Mouse (Mus musculus) embryonic facial prominence, embryonic 13.5 days (tissue): Measurements from ENCODE around the gene Wdr89. TPM values are rescaled to one million over a fixed set of nuclear protein-coding genes. Genes with fewer than 3 reads are reported as not detected.

Experiments used
- ATAC-seq: fragments of 200-750 bp; cut with Nextera tagmentation; 2 replicates; pipeline ENCODE4 v1.8.0; 2017; ENCODE audit warnings: low read depth; ENCODE audit not compliant: insufficient number of reproducible peaks, insufficient read depth, low FRiP score, low TSS enrichment
- H3K27ac ChIP-seq: fragments of 300-500 bp; sonication (generic); 2 replicates; pipeline ENCODE4 v1.5.1; 2015; ENCODE audit warnings: moderate library complexity, mild to moderate bottlenecking, inconsistent platforms
- H3K27me3 ChIP-seq: fragments of 300-500 bp; sonication (generic); 2 replicates; pipeline ENCODE4 v1.6.1; 2015; ENCODE audit warnings: mild to moderate bottlenecking, inconsistent platforms
- H3K36me3 ChIP-seq: fragments of 300-500 bp; sonication (generic); 2 replicates; pipeline ENCODE4 v1.6.1; 2015; ENCODE audit warnings: mild to moderate bottlenecking, inconsistent platforms
- H3K4me1 ChIP-seq: fragments of 300-500 bp; sonication (generic); 2 replicates; pipeline ENCODE4 v1.6.1; 2015; ENCODE audit warnings: inconsistent platforms
- H3K4me2 ChIP-seq: fragments of 300-500 bp; sonication (generic); 2 replicates; pipeline ENCODE4 v1.6.1; 2015; ENCODE audit warnings: moderate library complexity, mild to moderate bottlenecking, inconsistent platforms
- H3K4me3 ChIP-seq: fragments of 300-500 bp; sonication (generic); 2 replicates; pipeline ENCODE4 v1.5.1; 2015; ENCODE audit warnings: mild to moderate bottlenecking, inconsistent platforms
- H3K9ac ChIP-seq: fragments of 300-500 bp; sonication (generic); 2 replicates; pipeline ENCODE4 v1.6.1; 2015; ENCODE audit warnings: mild to moderate bottlenecking, inconsistent platforms
- H3K9me3 ChIP-seq: fragments of 300-500 bp; sonication (generic); 2 replicates; pipeline ENCODE4 v1.6.1; 2016; ENCODE audit warnings: inconsistent platforms
- WGBS: fragments of 180-500 bp; shearing (Covaris S2); methylation state at CpG from one replicate; pipeline ENCODE4 v1.1.7; 2015; ENCODE audit warnings: mixed read lengths; 5-methylcytosine and 5-hydroxymethylcytosine counted together
- polyA plus RNA-seq: library from polyadenylated mRNA; unstranded; fragments of >200 nt; fragmentation: Nextera tagmentation; extraction: Ambion mirVana; gene quantifications from 2 replicates; pipeline ENCODE4 v1.2.1, GENCODE M21; 2015

Wdr89 gene
- polyA plus RNA-seq, 1 experiment from 2014 or later: 13.7 TPM

- Histone ChIP-seq H3K4me3 (no peak overlapping the region; the same call in 1 of the 2 replicates), H3K9me3 (no peaks in the 10 kb centered on the region), H3K36me3 (no peaks in the 10 kb centered on the region), H3K27me3 (no peaks in the 10 kb centered on the region), H3K27ac (peak overlapping the region; percentile 23; the same call in 1 of the 2 replicates), H3K4me2 (peak overlapping the region; percentile 26; the same call in 1 of the 2 replicates), H3K9ac (0 out of 2 replicates have a peak overlapping the region, but pooled peaks have one; percentile 8), H3K4me1 (peaks cover 4% of the 10 kb centered on the region)
- 53% methylated on average over 4 of the region's 4 CpGs for WGBS
- ATAC-seq: no peak
Observed at GRCm38 (mm10) chr12:75598988-75599387, 70.3 kb downstream of the Wdr89 start.

DNA sequence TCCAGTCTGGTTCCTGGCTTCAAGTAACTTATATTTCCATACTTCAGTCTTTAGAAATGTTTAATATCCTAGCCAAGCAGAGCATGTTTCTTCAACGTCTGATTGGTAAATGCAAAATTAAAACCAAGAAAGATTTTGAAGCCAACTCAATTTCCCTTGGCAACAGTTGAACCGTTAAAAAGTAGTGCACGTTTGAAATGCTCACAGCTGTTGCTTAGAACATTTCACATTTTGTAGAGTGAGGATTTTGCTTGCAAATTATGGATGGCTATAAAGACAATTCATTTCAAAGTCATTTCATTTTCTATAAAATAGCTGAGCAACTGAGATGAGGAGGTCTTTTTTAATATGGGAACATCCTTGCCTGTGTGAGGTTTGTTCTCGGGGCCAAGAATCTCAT is 71.6 kb downstream of the Wdr89 start:
- 81% methylated on average over 4 of the region's 4 CpGs for WGBS
- H3K36me3 ChIP-seq: peaks cover 5% of the 10 kb centered on the region
- no peak for ATAC-seq
- peaks cover 8% of the 10 kb centered on the region for H3K4me1 ChIP-seq
- no peaks in the 10 kb centered on the region for H3K27me3 ChIP-seq
- no peaks in the 10 kb centered on the region for H3K9me3 ChIP-seq
- H3K27ac ChIP-seq: no peak overlapping the region
- H3K9ac ChIP-seq: no peak overlapping the region
- no peak overlapping the region for H3K4me3 ChIP-seq
- no peak overlapping the region for H3K4me2 ChIP-seq

DNA sequence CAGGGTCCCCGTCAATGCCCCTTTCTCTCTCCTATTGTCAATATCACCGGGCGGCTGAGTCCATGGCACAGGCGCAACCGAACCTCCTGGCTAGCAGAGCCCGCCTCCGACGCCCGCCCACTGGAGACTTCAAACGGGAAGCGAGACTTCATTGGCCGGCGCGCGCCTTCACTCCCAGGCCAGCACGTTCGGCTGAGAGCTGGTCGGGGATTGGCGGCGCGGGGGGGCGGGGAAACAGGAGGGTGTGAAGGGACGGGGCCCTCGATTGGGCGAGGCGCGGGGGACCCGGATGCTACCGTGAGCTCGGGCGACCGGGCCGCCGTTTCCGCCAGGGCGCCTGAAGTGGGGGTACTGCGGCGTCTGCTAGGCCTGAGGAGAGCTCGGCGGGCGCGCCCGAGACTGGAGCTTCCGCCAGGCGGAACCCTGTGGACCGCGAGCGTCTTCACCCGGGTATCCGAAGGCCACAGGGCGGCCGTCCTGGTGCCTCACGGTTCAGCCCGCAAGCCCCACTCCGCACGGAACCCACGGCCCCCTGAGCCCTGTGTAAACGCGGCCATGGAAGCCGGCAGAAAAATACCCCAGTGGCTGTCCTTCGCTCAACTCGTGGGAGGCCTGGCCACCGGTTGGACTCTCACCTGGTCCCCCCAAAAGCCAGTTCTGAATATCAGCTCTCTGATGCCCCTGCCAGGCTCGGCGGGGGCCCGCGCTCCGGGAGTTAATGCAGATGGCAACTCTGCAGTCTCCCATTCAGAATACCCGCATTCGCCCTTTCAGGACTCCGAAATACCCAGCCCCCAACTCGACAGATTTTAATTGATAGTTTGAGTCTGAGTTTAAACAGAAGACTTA is 73.0 kb downstream of the Wdr89 start, which contains the start of gene Ppp2r5e:
Ppp2r5e (minus strand) TSS at position 92 of the 849 bp plus-strand sequence.
- peak; percentile 100 for ATAC-seq
- H3K4me3 ChIP-seq: peak within 1 kb of the TSS; percentile 100
- peaks cover 12% of the 10 kb centered on the region for H3K36me3 ChIP-seq
- peak within 1 kb of the TSS; percentile 98 for H3K9ac ChIP-seq
- peaks cover 8% of the 10 kb centered on the region for H3K4me1 ChIP-seq
- H3K27me3 ChIP-seq: no peaks in the 10 kb centered on the region
- no peaks in the 10 kb centered on the region for H3K9me3 ChIP-seq
- WGBS: under 1% methylated on average over 72 of the region's 72 CpGs
- peak within 1 kb of the TSS; percentile 96 for H3K27ac ChIP-seq
- H3K4me2 ChIP-seq: peak within 1 kb of the TSS; percentile 85

- peaks cover 8% of the 10 kb centered on the region for H3K4me1 ChIP-seq
- no peaks in the 10 kb centered on the region for H3K27me3 ChIP-seq
- ATAC-seq: 0 out of 2 replicates have a peak, but pooled peaks have one; percentile 5
- peak overlapping the region; percentile 85 for H3K4me2 ChIP-seq
- peaks cover 18% of the 10 kb centered on the region for H3K36me3 ChIP-seq
- under 1% methylated on average over 60 of the region's 97 CpGs for WGBS
- peak overlapping the region; percentile 98 for H3K9ac ChIP-seq
- peak overlapping the region; percentile 96 for H3K27ac ChIP-seq
- H3K9me3 ChIP-seq: no peaks in the 10 kb centered on the region
- H3K4me3 ChIP-seq: peak overlapping the region; percentile 100
Observed at GRCm38 (mm10) chr12:75595291-75596153, 73.8 kb downstream of the Wdr89 start.

GRCm38 (mm10) chr12:75594404-75594803 is 74.9 kb downstream of the Wdr89 start:
- Histone ChIP-seq H3K9me3 (no peaks in the 10 kb centered on the region), H3K27ac (no peak overlapping the region), H3K4me1 (peaks cover 8% of the 10 kb centered on the region), H3K4me3 (peak overlapping the region; percentile 100), H3K4me2 (peak overlapping the region; percentile 85), H3K27me3 (no peaks in the 10 kb centered on the region), H3K9ac (0 out of 2 replicates have a peak overlapping the region, but pooled peaks have one; percentile 53), H3K36me3 (peaks cover 30% of the 10 kb centered on the region)
- no peak for ATAC-seq
- 47% methylated on average over 5 of the region's 5 CpGs for WGBS

DNA sequence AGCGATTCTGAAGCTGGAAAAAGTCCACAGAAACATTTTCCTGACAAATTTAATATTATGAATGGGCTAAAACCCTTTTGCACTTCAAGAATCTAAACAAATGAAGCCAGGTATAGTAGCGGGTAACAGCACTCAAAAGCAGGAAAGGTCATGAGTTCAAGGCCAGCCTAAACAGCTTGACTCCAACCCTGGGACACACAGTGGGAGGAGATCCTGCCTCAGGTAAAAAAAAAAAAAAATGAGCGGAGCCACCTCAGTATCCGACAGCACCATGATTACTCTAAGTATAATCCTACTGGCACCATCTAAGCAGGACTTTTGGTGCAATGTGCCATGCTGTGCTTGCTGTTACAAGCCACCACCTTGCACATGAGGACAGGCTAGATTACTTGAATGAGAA is 75.5 kb downstream of the Wdr89 start:
- H3K9ac ChIP-seq: no peak overlapping the region
- peaks cover 35% of the 10 kb centered on the region for H3K36me3 ChIP-seq
- H3K4me2 ChIP-seq: peak overlapping the region; percentile 85
- no peaks in the 10 kb centered on the region for H3K9me3 ChIP-seq
- H3K4me1 ChIP-seq: peaks cover 8% of the 10 kb centered on the region
- H3K27ac ChIP-seq: no peak overlapping the region
- no peak for ATAC-seq
- no peaks in the 10 kb centered on the region for H3K27me3 ChIP-seq
- WGBS: 64% methylated on average over 4 of the region's 4 CpGs
- peak overlapping the region; percentile 100; the same call in 1 of the 2 replicates for H3K4me3 ChIP-seq

DNA sequence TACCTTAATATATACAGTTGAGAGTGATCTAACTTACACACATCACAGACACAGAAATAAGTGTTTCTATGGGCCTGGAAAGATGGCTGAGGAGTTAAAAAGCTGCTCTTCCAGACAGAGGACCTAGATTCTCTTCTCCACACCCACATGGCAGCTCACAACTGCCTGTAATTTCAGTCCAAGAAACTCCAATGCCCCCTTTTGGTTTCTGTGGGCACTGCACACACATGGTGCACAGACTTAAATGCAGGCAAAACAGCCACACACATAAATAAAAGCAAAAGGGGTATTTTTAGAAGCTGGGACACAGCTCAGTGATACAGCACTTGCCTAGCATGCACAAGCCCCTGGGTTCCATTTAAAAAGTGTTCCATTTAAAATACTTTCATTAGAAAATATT is 81.8 kb downstream of the Wdr89 start:
- Histone ChIP-seq H3K4me3 (no peak overlapping the region), H3K27ac (no peak overlapping the region), H3K36me3 (peaks cover 52% of the 10 kb centered on the region), H3K9me3 (no peaks in the 10 kb centered on the region), H3K27me3 (no peaks in the 10 kb centered on the region), H3K4me1 (no peaks in the 10 kb centered on the region), H3K4me2 (no peak overlapping the region), H3K9ac (no peak overlapping the region)
- no peak for ATAC-seq

GRCm38 (mm10) chr12:75583776-75584175 is 85.6 kb downstream of the Wdr89 start:
- WGBS: 81% methylated on average over 3 of the region's 3 CpGs
- Histone ChIP-seq H3K4me2 (no peak overlapping the region), H3K4me3 (no peak overlapping the region), H3K9ac (no peak overlapping the region), H3K36me3 (peaks cover 30% of the 10 kb centered on the region), H3K27me3 (no peaks in the 10 kb centered on the region), H3K27ac (no peak overlapping the region), H3K9me3 (no peaks in the 10 kb centered on the region), H3K4me1 (0 out of 2 replicates have a peak, but pooled peaks cover 3% of the 10 kb centered on the region)
- ATAC-seq: no peak

Other genes with a start within 250 kb of the Wdr89 start
- 14.3 and 15.0 TPM in 2 replicates for gene Ppp2r5e, start 73.3 kb downstream of the Wdr89 start, polyA plus RNA-seq
- 14.7 and 15.0 TPM in 2 replicates for gene Sgpp1, start 66.2 kb upstream of the Wdr89 start, polyA plus RNA-seq
- gene Syne2, start 148.6 kb upstream of the Wdr89 start, polyA plus RNA-seq: 67.0 and 71.3 TPM in 2 replicates